Mouse (Mus musculus): ENCODE data around the gene Rab26.

Gene Rab26

GRCm38 (mm10) chr17:24477985-24478600 lies 55.9 kb downstream of the Rab26 start:
- DNase-seq (ENCODE audit: low spot score), result no peak
